Mouse (Mus musculus) G1E (cell line): Measurements from ENCODE around the gene Pcnx3.

Experiments used
- CTCF ChIP-seq: IDR thresholded peaks from 2 replicates; pipeline ENCODE4 v1.5.1; 2012; ENCODE audit warnings: low read depth, low read length, inconsistent platforms, mixed read lengths
- GATA1 ChIP-seq: IDR thresholded peaks from 2 replicates; pipeline ENCODE4 v1.6.1; 2012; ENCODE audit warnings: borderline replicate concordance, low read length, inconsistent platforms, mixed read lengths
- POLR2AphosphoS5 ChIP-seq: IDR thresholded peaks from 2 replicates; pipeline ENCODE4 v1.6.1; 2012; ENCODE audit warnings: low read depth, low read length, inconsistent platforms; ENCODE audit not compliant: insufficient replicate concordance
- TAL1 ChIP-seq: conservative IDR thresholded peaks from 2 replicates; pipeline ENCODE4 v1.6.1; 2012; ENCODE audit warnings: low read depth, low read length, inconsistent platforms, mixed read lengths

DNA sequence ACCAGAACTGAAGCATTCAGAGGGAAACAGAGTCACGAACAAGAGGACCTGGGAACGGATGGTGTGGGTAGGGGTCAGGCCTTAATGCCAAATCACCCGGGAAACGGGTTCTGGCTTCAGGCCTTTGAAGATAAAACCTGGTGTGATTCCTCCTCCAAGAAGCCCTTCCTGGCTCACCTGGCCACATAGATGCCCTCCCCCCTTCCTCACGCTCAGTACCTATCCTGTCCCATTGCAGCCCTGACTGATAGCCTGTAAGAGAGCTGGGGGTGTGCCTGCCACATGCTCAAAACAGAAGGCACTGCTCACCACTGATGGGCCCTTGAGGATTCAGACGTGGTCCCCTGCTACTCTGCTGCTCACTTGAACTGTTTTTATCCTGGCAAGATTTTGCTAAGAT, 5.1 kb upstream of the Pcnx3 start:
- TF ChIP-seq GATA1 (no peak), POLR2AphosphoS5 (no peak), CTCF (no peak), TAL1 (no peak)
